Mouse (Mus musculus) brain, embryonic 14.5 days (tissue): ENCODE measurements around the gene Lypd3. TPM values are rescaled to one million over a fixed set of nuclear protein-coding genes. Genes with fewer than 3 reads are reported as not detected.

Experiments
- DNase-seq: peaks from one replicate; pipeline ENCODE4 v3.0.0-alpha.2; 2011; ENCODE audit warnings: low read depth
- CTCF ChIP-seq: fragments of 200-500 bp; IDR thresholded peaks from 2 replicates; pipeline ENCODE4 v1.5.1; 2012; ENCODE audit warnings: inconsistent platforms, mild to moderate bottlenecking, moderate library complexity, borderline replicate concordance; ENCODE audit not compliant: insufficient read depth, insufficient read length; ENCODE audit errors: extremely low read depth
- POLR2A ChIP-seq: fragments of 200-500 bp; IDR thresholded peaks from 2 replicates; pipeline ENCODE4 v1.6.1; 2012; ENCODE audit warnings: mild to moderate bottlenecking, inconsistent platforms, borderline replicate concordance; ENCODE audit not compliant: poor library complexity, insufficient read depth, insufficient read length, severe bottlenecking; ENCODE audit errors: extremely low read depth
- polyA plus RNA-seq: library from polyadenylated mRNA; depleted of rRNA; stranded (reverse); fragments of >200 nt; gene quantifications from 2 replicates; pipeline ENCODE4 v1.2.3, GENCODE M21; 2012; rRNA removed

Lypd3 gene
- polyA plus RNA-seq: 1.8 and 2.9 TPM in 2 replicates

GRCm38 (mm10) chr7:24636264-24636663 lies at the start of gene Lypd3:
Gene Lypd3 (plus strand): TSS chr7:24636550.
- TF ChIP-seq CTCF (no peak), POLR2A (no peak)
- no peak for DNase-seq

- DNase-seq: peak; percentile 26
Measured at GRCm38 (mm10) chr7:24586828-24587227, 49.5 kb upstream of the Lypd3 start.

DNA sequence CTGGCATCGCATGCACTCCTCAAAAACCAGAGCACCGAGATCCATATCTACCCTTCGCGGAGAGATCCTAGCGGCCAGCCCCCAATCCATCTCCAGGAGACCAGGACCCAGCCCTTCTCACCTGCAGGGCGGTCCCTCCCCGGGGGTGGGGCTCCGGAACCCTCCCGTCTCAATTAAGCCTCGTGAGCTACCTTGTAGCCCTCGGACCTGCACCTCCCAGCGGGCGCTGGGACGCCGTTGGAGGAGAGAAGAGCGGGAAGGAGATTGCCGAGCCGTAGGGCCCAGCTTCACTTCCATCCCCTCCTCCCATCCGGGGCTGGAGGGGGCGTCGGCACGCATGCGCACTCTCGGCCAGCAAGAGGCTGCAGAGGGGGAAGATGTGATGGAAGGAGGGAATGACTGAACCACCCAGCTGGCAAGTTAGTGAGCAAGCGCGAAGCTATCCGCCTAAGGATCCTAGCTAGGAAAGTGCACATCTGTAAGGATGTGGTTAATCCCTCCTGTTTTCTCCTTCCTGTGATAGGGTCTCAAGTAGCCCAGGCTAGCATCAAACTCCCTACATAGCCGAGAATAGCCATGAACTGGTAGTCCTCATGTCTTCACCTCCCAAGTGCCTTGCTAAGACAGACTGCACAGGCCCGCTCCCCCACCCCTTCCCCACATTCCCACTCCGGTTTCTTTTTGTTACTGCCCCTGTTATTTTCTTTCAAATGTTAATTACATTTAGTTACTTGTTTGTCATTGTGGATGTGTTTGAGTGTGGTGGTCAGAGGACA lies 48.8 kb upstream of the Lypd3 start, which contains the start of the genes Ethe1 and Zfp575:
Gene Ethe1, plus strand, starts transcription at position 214 of the 776 bp plus-strand sequence.
Gene Zfp575, minus strand, starts transcription at position 312 of the 776 bp plus-strand sequence.
- TF ChIP-seq POLR2A: peak; percentile 69; the same call in 1 of the 2 replicates
- TF ChIP-seq CTCF: no peak
- peak; percentile 94 for DNase-seq

More at GRCm38 (mm10) chr7:24586828-24587227, 49.5 kb upstream of the Lypd3 start:
- TF ChIP-seq POLR2A (no peak), CTCF (no peak)

DNA sequence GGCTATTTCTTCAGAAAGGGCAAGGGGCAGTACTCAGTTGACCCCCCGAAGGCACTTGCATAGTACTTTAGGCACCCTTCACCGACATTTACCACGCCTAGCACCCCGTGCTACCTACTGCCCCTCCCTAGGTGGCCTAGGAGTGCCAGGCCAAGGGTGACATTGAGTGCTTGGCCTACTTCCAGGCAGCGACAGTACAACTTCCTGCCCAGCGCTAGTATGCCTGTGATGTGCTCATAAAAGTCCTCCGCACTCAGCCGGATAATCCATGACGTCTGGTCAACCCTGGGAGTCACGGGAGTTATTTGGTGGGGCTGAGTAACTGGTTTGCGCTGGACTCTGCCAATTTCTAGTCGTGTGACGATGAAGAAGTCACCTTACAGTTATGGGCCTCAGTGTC lies 48.0 kb upstream of the Lypd3 start:
- no peak for DNase-seq
- no peak for TF ChIP-seq CTCF
- TF ChIP-seq POLR2A: no peak

DNA sequence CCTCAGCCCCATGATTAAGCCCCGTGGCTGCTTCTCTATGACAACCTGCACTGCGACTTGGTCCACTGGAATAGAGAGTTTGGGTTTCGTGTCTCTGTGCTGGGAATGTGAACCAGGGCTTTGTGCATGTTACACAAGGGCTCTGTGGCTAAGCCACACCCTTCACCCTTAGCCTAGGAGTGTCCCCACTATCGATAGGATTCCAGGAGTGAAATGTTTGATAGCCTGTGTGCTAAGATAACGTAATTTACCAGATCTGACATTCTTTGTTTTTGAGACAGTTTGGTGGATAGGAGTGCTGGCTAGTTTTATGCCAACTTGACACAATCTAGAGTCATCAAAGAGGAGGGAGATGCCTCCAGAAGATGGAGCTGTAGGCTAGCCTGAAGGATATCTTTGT lies 44.6 kb upstream of the Lypd3 start:
- no peak for DNase-seq
- TF ChIP-seq POLR2A (no peak), CTCF (no peak)

DNA sequence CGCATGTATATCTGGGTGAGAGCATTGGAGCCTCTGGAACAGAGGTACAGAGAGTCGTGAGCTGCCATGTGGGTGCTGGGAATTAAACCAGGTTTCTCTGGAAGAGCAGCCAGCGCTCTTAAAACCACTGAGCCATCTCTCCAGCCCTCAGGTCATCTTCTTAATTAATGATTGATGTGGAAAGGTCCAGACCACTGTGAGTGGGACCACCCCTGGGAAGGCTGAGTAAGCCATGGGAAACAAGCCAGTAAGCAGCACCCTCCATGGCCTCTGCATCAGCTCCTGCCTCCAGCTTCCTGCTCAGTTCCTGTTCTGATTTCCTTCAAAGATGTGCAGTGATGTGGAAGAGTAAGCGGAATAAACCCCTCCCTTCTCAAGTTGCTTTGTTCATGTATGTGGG lies 44.2 kb upstream of the Lypd3 start:
- TF ChIP-seq POLR2A: no peak
- no peak for TF ChIP-seq CTCF
- DNase-seq: no peak

- TF ChIP-seq CTCF (no peak), POLR2A (no peak)
- no peak for DNase-seq
Measured at GRCm38 (mm10) chr7:24592781-24593180, 43.6 kb upstream of the Lypd3 start.

DNA sequence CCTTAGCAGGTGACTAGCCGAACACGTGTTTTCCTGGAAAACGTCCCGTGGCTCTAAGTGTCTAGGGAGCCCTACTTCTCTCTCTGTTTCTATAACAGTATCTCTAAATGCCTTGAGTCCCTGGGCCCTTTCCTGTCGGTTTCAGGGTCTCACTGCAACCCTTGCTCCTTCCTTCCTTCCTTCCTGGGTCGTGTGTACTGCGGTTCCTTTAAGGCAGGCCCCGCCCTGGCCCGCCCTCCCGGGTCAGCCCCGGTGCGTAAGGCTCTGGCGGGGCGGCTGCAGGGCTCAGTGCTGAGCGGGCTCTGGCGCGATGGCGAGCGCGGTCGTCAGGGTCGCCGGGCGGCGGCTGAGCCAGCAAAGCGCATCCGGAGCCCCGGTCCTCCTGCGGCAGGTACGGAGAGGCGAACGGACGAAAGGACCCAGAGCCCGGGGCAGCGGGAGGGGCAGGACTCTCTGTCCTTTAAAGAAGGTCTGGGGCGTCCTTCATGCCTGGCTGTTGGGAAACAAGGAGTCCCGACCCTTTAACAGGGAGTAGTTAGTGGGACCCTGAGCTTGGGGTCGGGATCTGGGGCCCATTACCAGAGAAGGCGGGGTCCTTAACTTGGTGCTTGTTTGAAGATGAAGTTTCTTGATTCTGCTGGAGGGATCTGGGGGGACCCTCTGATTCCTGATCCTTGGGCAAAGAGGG lies 42.6 kb upstream of the Lypd3 start:
- DNase-seq: peak; percentile 80
- peak; percentile 65; the same call in 1 of the 2 replicates for TF ChIP-seq POLR2A
- no peak for TF ChIP-seq CTCF

DNA sequence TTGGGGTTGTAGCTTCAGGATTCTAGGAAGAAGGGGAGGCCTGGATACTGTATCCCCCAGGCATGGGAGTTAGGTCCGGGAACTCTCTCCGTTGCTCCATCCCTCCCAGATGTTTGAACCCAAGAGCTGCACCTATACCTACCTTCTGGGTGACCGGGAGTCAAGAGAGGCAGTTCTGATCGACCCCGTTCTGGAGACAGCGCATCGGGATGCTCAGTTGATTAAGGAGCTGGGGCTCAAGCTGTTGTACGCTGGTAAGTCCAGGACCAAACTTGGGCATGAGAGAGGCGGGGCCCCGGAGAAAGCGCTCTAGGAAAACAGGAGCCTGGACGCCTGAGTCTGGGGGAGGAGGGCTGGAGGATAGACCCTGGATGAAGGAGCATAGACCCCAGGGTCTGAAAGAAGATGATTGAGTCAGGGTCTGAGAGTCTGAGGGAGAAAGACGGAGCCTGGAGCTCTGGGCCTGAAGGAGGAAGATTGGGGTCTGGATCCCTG lies 42.0 kb upstream of the Lypd3 start:
- no peak for TF ChIP-seq POLR2A
- no peak for DNase-seq

- DNase-seq: no peak
- no peak for TF ChIP-seq CTCF
- no peak for TF ChIP-seq POLR2A
Measured at GRCm38 (mm10) chr7:24595464-24595863, 40.9 kb upstream of the Lypd3 start.

- TF ChIP-seq POLR2A (no peak), CTCF (no peak)
- DNase-seq: no peak
Measured at GRCm38 (mm10) chr7:24598121-24598520, 38.2 kb upstream of the Lypd3 start.

GRCm38 (mm10) chr7:24599211-24600067 lies 36.9 kb upstream of the Lypd3 start:
- no peak for DNase-seq
- TF ChIP-seq POLR2A: no peak
- TF ChIP-seq CTCF: peak; percentile 15; the same call in 1 of the 2 replicates
